Mouse (Mus musculus) ES-Bruce4 (cell line): ENCODE results near the gene Vmn2r54.
"Not testable (repeated sequence)": the region's sequence is repeated elsewhere in the genome, so short reads cannot be mapped to it uniquely, and the experiment has no call there.

Experiments used
- CTCF ChIP-seq: IDR thresholded peaks from one replicate; pipeline ENCODE4 v1.8.1; 2011; ENCODE audit warnings: low read depth, low read length
- POLR2A ChIP-seq: IDR thresholded peaks from one replicate; pipeline ENCODE4 v1.8.1; 2011; ENCODE audit warnings: low read length; ENCODE audit not compliant: insufficient read depth

GRCm38 (mm10) chr7:12684903-12685302 lies 44.8 kb upstream of the Vmn2r54 start, which contains the start of gene Vmn2r55:
- TF ChIP-seq POLR2A, CTCF: not testable (repeated sequence)
